In the genomic region with DNA sequence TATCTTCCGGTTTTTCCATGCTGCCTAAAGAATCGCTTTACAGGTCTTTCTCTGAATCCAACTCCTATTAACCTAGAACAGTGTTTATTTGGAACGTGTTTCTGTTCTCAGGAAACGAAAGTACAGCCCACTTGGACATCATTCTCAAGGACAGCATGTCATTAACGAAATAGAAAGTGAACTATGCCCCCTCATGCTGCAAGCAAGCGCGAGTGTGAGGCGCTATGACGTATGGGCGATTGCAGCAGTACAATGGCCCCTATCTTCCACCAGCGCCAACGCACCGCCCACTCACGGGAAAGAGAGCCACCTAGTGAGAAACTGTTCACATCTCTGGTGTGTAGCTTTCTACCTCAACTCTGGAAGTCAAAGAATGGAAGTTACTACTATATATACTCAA, we compare ENCODE assay signal across 8 mouse cellular contexts. TPM values are rescaled to one million over a fixed set of nuclear protein-coding genes. Genes with fewer than 3 reads are reported as not detected.
DNase-seq lines count a peak whose midpoint lies in the region; ATAC-seq and TF ChIP-seq lines count a peak whose summit lies in the region.

No protein-coding gene starts in this region.

- WGBS in hindbrain, embryonic 13.5 days = under 1% methylated on average over 14 of the region's 14 CpGs

- POLR2A ChIA-PET in Patski (lab: Charles Lee) = no interaction called here

- TF ChIP-seq CTCF in Patski (IDR thresholded peaks at IDR 0.05) = peak; percentile 74

- no peaks in the 10 kb centered on the region for H3K36me3 ChIP-seq in hindbrain, embryonic 13.5 days

- H3K27me3 ChIP-seq in Patski = peaks cover 3% of the 10 kb centered on the region
- H3K27me3 ChIP-seq in hindbrain, embryonic 13.5 days = no peaks in the 10 kb centered on the region

- peak overlapping the region; percentile 60 for H3K9ac ChIP-seq in hindbrain, embryonic 13.5 days

- CTCF ChIA-PET in Patski (lab: Charles Lee) = interaction anchor here (1.1 kb wide), 1 partner anchor 380 kb away, joined by 3 read pairs; no protein-coding TSS in a partner anchor

- ATAC-seq in Patski = no peak
- peak; percentile 25; the same call in 1 of the 2 replicates for ATAC-seq in hindbrain, embryonic 13.5 days (ENCODE audit: low FRiP score)

- peak; percentile 20 for DNase-seq in Patski (ENCODE audit: low read depth, low spot score)
- DNase-seq in cerebellum, postnatal 14 days = peak; percentile 79 to 83
- DNase-seq in frontal cortex, postnatal 14 days (ENCODE audit: low spot score in 2 of 2) = peak; percentile 68 to 72
- DNase-seq in layer of hippocampus, postnatal 14 days (ENCODE audit: low spot score in 2 of 2) = peak; percentile 70 to 90
- DNase-seq in lung, postnatal 10 days = peak; percentile 90
- DNase-seq in ovary, postnatal 14 days (ENCODE audit: low spot score) = peak; percentile 49
- peak; percentile 80 for DNase-seq in thymus, postnatal 10 days (ENCODE audit: low spot score in 2 of 2)

- H3K4me2 ChIP-seq in hindbrain, embryonic 13.5 days = peak overlapping the region; percentile 91

- in situ Hi-C loops in Patski (cut with MboI; ENCODE audit: low pct_unique_long_range_greater_than_20kb) = loop anchor here (5.0 kb wide), 2 partner anchors 112 to 188 kb away; no protein-coding TSS in a partner anchor

- peak overlapping the region; percentile 40 for H3K4me3 ChIP-seq in hindbrain, embryonic 13.5 days

- peak overlapping the region; percentile 84 for H3K27ac ChIP-seq in hindbrain, embryonic 13.5 days

- peaks cover 18% of the 10 kb centered on the region for H3K4me1 ChIP-seq in hindbrain, embryonic 13.5 days (replicated peaks)

- no peaks in the 10 kb centered on the region for H3K9me3 ChIP-seq in hindbrain, embryonic 13.5 days

RNA-seq across cellular contexts. Expression of a gene that starts 2.0 kb away (rescaled TPM):
- polyA plus RNA-seq in Patski (2021) = 44.0 TPM
- 33.8 and 37.1 TPM in 2 replicates for polyA plus RNA-seq in hindbrain, embryonic 13.5 days (2015; fragmentation: Nextera tagmentation; extraction: Ambion mirVana)
- total RNA-seq in layer of hippocampus, postnatal 14 days (2021) = 10 to 100 TPM; 78.9 to 80.4 TPM

RNA-seq across cellular contexts. Expression of a gene that starts 50.3 kb away (rescaled TPM):
- 0.14 TPM for polyA plus RNA-seq in Patski (2021)
- polyA plus RNA-seq in hindbrain, embryonic 13.5 days (2015; fragmentation: Nextera tagmentation; extraction: Ambion mirVana) = 68.0 and 70.2 TPM in 2 replicates
- 100 to 1,000 TPM; 104 to 109 TPM for total RNA-seq in layer of hippocampus, postnatal 14 days (2021)

Comparison
In these comparisons a context has a peak if more than half of its experiments do, and no peak if none do; other contexts are left out.
1. DNase-seq: peak in every context shown above with its lines; median percentile 90 in lung, postnatal 10 days; 81 in cerebellum, postnatal 14 days; 80 in layer of hippocampus, postnatal 14 days; 80 in thymus, postnatal 10 days; 70 in frontal cortex, postnatal 14 days; 49 in ovary, postnatal 14 days; 20 in Patski.
2. RNA of a gene that starts 50.3 kb away (polyA plus RNA-seq): 68.0 to 70.2 TPM in hindbrain, embryonic 13.5 days; 0.14 TPM in Patski (single experiment); every median in the first group is over 10 times any median in the second.